Mouse (Mus musculus): ENCODE measurements around the gene Gm1604a. TPM values are rescaled to one million over a fixed set of nuclear protein-coding genes. Genes with fewer than 3 reads are reported as not detected.
"Not testable (repeated sequence)": the region's sequence is repeated elsewhere in the genome, so short reads cannot be mapped to it uniquely, and the experiment has no call there.

Gene Gm1604a
- not detected for total RNA-seq (2021)
- long read RNA-seq, experiment 1, result 0 reads
- long read RNA-seq, experiment 2, result 0 reads

- DNase-seq, result not testable (repeated sequence)
Measured at GRCm38 (mm10) chr17:7025257-7025656, at the start of gene Gm1604a. Gene Gm1604a (plus strand): TSS chr17:7025568.

GRCm38 (mm10) chr17:6978287-6979248 lies 46.8 kb upstream of the Gm1604a start, which contains the start of gene Gm49721:
Gene Gm49721 (plus strand): TSS chr17:6978904.
- peak; percentile 78 for DNase-seq

GRCm38 (mm10) chr17:6979380-6979779 lies 46.0 kb upstream of the Gm1604a start:
- DNase-seq, result not testable (repeated sequence)

GRCm38 (mm10) chr17:6980144-6980543 lies 45.2 kb upstream of the Gm1604a start:
- not testable (repeated sequence) for DNase-seq

GRCm38 (mm10) chr17:6986118-6986517 lies 39.2 kb upstream of the Gm1604a start:
- not testable (repeated sequence) for DNase-seq

GRCm38 (mm10) chr17:6995504-6995903 lies 29.9 kb upstream of the Gm1604a start:
- DNase-seq, result not testable (repeated sequence)

- not testable (repeated sequence) for DNase-seq
Measured at GRCm38 (mm10) chr17:6996826-6997225, 28.5 kb upstream of the Gm1604a start.

- DNase-seq, result not testable (repeated sequence)
Measured at GRCm38 (mm10) chr17:6997778-6998490, 27.4 kb upstream of the Gm1604a start.

- not testable (repeated sequence) for DNase-seq
Measured at GRCm38 (mm10) chr17:7001790-7002585, 23.4 kb upstream of the Gm1604a start.

GRCm38 (mm10) chr17:7003392-7003791 lies 22.0 kb upstream of the Gm1604a start:
- DNase-seq, result not testable (repeated sequence)

- not testable (repeated sequence) for DNase-seq
Measured at GRCm38 (mm10) chr17:7005646-7006045, 19.7 kb upstream of the Gm1604a start.

- DNase-seq, result not testable (repeated sequence)
Measured at GRCm38 (mm10) chr17:7008885-7009284, 16.5 kb upstream of the Gm1604a start.

GRCm38 (mm10) chr17:7009440-7009839 lies 15.9 kb upstream of the Gm1604a start:
- not testable (repeated sequence) for DNase-seq

- not testable (repeated sequence) for DNase-seq
Measured at GRCm38 (mm10) chr17:7009901-7010300, 15.5 kb upstream of the Gm1604a start.

- DNase-seq, result not testable (repeated sequence)
Measured at GRCm38 (mm10) chr17:7014190-7014589, 11.2 kb upstream of the Gm1604a start.

- not testable (repeated sequence) for DNase-seq
Measured at GRCm38 (mm10) chr17:7025764-7026346, 487 bp downstream of the Gm1604a start.

GRCm38 (mm10) chr17:7030204-7030603 lies 4.8 kb downstream of the Gm1604a start:
- DNase-seq, result not testable (repeated sequence)

- not testable (repeated sequence) for DNase-seq
Measured at GRCm38 (mm10) chr17:7030622-7031174, 5.3 kb downstream of the Gm1604a start.

- DNase-seq, result not testable (repeated sequence)
Measured at GRCm38 (mm10) chr17:7033192-7034166, 8.1 kb downstream of the Gm1604a start.
